Mouse (Mus musculus) kidney, embryonic 15.5 days (tissue): Measurements from ENCODE around the gene Inpp5d. TPM values are rescaled to one million over a fixed set of nuclear protein-coding genes. Genes with fewer than 3 reads are reported as not detected.

Experiments
- ATAC-seq: fragments of 200-750 bp; cut with Nextera tagmentation; replicated peaks from 2 replicates; pipeline ENCODE4 v1.8.0; 2017; ENCODE audit warnings: moderate TSS enrichment; ENCODE audit not compliant: low FRiP score
- H3K27ac ChIP-seq: fragments of 300-500 bp; sonication (generic); 2 replicates; pipeline ENCODE4 v1.5.1; 2015; ENCODE audit warnings: mild to moderate bottlenecking, inconsistent platforms
- H3K27me3 ChIP-seq: fragments of 300-500 bp; sonication (generic); 2 replicates; pipeline ENCODE4 v1.6.1; 2015; ENCODE audit warnings: inconsistent platforms
- H3K36me3 ChIP-seq: fragments of 300-500 bp; sonication (generic); 2 replicates; pipeline ENCODE4 v1.6.1; 2015; ENCODE audit warnings: inconsistent platforms
- H3K4me1 ChIP-seq: fragments of 300-500 bp; sonication (generic); 2 replicates; pipeline ENCODE4 v1.6.1; 2015; ENCODE audit warnings: inconsistent platforms
- H3K4me2 ChIP-seq: fragments of 300-500 bp; sonication (generic); 2 replicates; pipeline ENCODE4 v1.6.1; 2015; ENCODE audit warnings: moderate library complexity, mild to moderate bottlenecking, inconsistent platforms
- H3K4me3 ChIP-seq: fragments of 300-500 bp; sonication (generic); replicated peaks from 2 replicates; pipeline ENCODE4 v1.5.1; 2015; ENCODE audit warnings: mild to moderate bottlenecking, inconsistent platforms
- H3K9ac ChIP-seq: fragments of 300-500 bp; sonication (generic); 2 replicates; pipeline ENCODE4 v1.6.1; 2015; ENCODE audit warnings: mild to moderate bottlenecking, inconsistent platforms
- H3K9me3 ChIP-seq: fragments of 300-500 bp; sonication (generic); replicated peaks from 2 replicates; pipeline ENCODE4 v1.6.1; 2016; ENCODE audit warnings: inconsistent platforms
- WGBS: fragments of 180-500 bp; shearing (Covaris S2); methylation state at CpG from one replicate; pipeline ENCODE4 v1.1.7; 2015; ENCODE audit warnings: mixed read lengths; 5-methylcytosine and 5-hydroxymethylcytosine counted together
- polyA plus RNA-seq: library from polyadenylated mRNA; unstranded; fragments of >200 nt; fragmentation: Nextera tagmentation; extraction: Ambion mirVana; gene quantifications from 2 replicates; pipeline ENCODE4 v1.2.1, GENCODE M21; 2015

The Inpp5d gene
- polyA plus RNA-seq, 1 experiment from 2014 or later = 10.2 TPM

DNA sequence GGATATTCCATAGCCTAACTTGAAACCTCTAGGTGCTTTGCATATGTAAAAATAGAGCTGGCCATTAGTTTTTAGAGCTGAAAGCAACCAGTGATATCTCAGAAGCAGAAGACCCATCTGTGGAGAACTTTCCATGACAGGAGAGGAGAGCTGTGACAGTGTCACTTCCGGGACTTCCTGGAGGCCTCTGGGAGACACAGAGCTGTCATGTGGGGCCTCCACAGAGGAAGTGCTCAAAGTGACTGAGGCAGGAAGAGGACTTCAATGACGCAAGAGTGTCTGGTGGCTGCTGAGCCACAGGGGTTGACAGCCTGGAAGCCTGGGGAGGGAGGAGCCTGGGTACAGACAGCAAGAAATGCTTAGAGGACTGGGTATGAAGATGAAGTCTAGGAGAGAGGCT, 6.2 kb downstream of the Inpp5d start:
- Histone ChIP-seq H3K27me3 (no peaks in the 10 kb centered on the region), H3K27ac (no peak overlapping the region), H3K4me3 (no peak overlapping the region), H3K4me2 (no peak overlapping the region), H3K36me3 (no peaks in the 10 kb centered on the region), H3K9ac (no peak overlapping the region), H3K4me1 (peaks cover 5% of the 10 kb centered on the region; the same call in 1 of the 2 replicates), H3K9me3 (no peaks in the 10 kb centered on the region)
- 41% methylated on average over 2 of the region's 2 CpGs for WGBS
- ATAC-seq = 0 out of 2 replicates have a peak, but pooled peaks have one; percentile 25

- 55% methylated on average over 2 of the region's 2 CpGs for WGBS
- H3K9me3 ChIP-seq = no peaks in the 10 kb centered on the region
- no peak for ATAC-seq
- no peak overlapping the region for H3K4me3 ChIP-seq
- no peaks in the 10 kb centered on the region for H3K36me3 ChIP-seq
- H3K4me2 ChIP-seq = no peak overlapping the region
- H3K9ac ChIP-seq = no peak overlapping the region
- no peaks in the 10 kb centered on the region for H3K27me3 ChIP-seq
- no peaks in the 10 kb centered on the region for H3K4me1 ChIP-seq
- H3K27ac ChIP-seq = no peak overlapping the region
Measured at GRCm38 (mm10) chr1:87628085-87628484, 8.0 kb downstream of the Inpp5d start.

DNA sequence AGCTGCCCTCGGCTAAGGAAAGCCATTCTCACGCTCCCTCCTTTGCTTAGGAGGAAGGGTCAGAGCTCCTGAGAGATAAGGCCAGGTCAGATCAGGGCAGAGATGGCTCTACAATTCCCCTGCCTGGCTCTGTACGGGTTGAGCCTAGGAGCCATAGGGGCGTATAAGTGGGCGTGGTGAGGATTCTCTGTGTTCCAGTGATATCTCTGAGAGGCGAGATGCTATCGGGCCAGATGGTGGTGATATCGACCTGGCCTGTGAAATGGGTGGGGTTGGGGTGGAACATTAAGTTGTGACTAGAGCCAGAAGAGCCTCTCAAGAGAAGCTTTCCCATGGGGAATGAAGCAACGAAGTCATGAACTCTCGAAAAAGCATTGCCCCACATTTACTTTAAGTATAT, 11.5 kb downstream of the Inpp5d start:
- Histone ChIP-seq H3K4me2 (no peak overlapping the region), H3K36me3 (no peaks in the 10 kb centered on the region), H3K4me3 (no peak overlapping the region), H3K4me1 (no peaks in the 10 kb centered on the region), H3K9ac (no peak overlapping the region), H3K27ac (no peak overlapping the region), H3K27me3 (no peaks in the 10 kb centered on the region), H3K9me3 (no peaks in the 10 kb centered on the region)
- no peak for ATAC-seq
- WGBS = 75% methylated on average over 10 of the region's 10 CpGs

- H3K4me3 ChIP-seq = no peak overlapping the region
- 80% methylated on average over 6 of the region's 6 CpGs for WGBS
- H3K9me3 ChIP-seq = no peaks in the 10 kb centered on the region
- no peak overlapping the region for H3K9ac ChIP-seq
- peaks cover under 1% of the 10 kb centered on the region; the same call in 1 of the 2 replicates for H3K4me1 ChIP-seq
- H3K27ac ChIP-seq = no peak overlapping the region
- ATAC-seq = no peak
- H3K36me3 ChIP-seq = no peaks in the 10 kb centered on the region
- H3K4me2 ChIP-seq = no peak overlapping the region
- no peaks in the 10 kb centered on the region for H3K27me3 ChIP-seq
Measured at GRCm38 (mm10) chr1:87632163-87632562, 12.1 kb downstream of the Inpp5d start.

- Histone ChIP-seq H3K9me3 (no peaks in the 10 kb centered on the region), H3K4me2 (no peak overlapping the region), H3K4me3 (no peak overlapping the region), H3K4me1 (peaks cover 11% of the 10 kb centered on the region; the same call in 1 of the 2 replicates), H3K9ac (no peak overlapping the region), H3K36me3 (no peaks in the 10 kb centered on the region), H3K27ac (no peak overlapping the region), H3K27me3 (no peaks in the 10 kb centered on the region)
- WGBS = 90% methylated on average over 12 of the region's 12 CpGs
- ATAC-seq = no peak
Measured at GRCm38 (mm10) chr1:87636716-87637117, 16.6 kb downstream of the Inpp5d start.

GRCm38 (mm10) chr1:87637121-87637877, 17.2 kb downstream of the Inpp5d start:
- Histone ChIP-seq H3K9me3 (no peaks in the 10 kb centered on the region), H3K36me3 (no peaks in the 10 kb centered on the region), H3K4me3 (no peak overlapping the region), H3K9ac (no peak overlapping the region), H3K4me1 (peaks cover 11% of the 10 kb centered on the region; the same call in 1 of the 2 replicates), H3K27ac (no peak overlapping the region), H3K4me2 (no peak overlapping the region), H3K27me3 (no peaks in the 10 kb centered on the region)
- 79% methylated on average over 4 of the region's 4 CpGs for WGBS
- ATAC-seq = peak; percentile 95

- Histone ChIP-seq H3K9me3 (no peaks in the 10 kb centered on the region), H3K4me2 (no peak overlapping the region), H3K4me3 (no peak overlapping the region), H3K27ac (no peak overlapping the region), H3K36me3 (no peaks in the 10 kb centered on the region), H3K9ac (no peak overlapping the region), H3K27me3 (no peaks in the 10 kb centered on the region), H3K4me1 (peaks cover 11% of the 10 kb centered on the region; the same call in 1 of the 2 replicates)
- WGBS = 91% methylated on average over 4 of the region's 4 CpGs
- ATAC-seq = 0 out of 2 replicates have a peak, but pooled peaks have one; percentile 57
Measured at GRCm38 (mm10) chr1:87637878-87638600, 17.9 kb downstream of the Inpp5d start.

DNA sequence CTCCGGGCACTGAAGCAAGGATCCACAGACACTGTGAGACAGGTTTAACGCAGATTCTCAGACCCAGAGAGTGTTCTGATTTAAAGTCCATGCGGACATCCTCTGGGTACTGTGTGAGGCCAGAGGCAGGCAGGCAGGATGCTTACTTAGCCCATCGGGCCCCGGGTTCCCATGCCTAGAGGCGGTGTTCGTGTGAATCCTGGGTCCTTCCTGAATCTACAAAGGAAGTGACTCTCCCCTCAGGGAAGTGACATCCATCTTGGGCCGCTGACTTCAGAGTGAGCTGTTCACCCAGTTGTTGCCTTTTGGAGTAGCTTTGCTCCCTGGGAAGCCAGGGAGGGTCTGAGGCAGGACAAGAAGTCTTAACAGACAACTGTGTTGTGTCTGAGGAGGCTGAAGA, 19.6 kb downstream of the Inpp5d start:
- 82% methylated on average over 8 of the region's 8 CpGs for WGBS
- no peaks in the 10 kb centered on the region for H3K9me3 ChIP-seq
- peak overlapping the region; percentile 81 for H3K27ac ChIP-seq
- H3K9ac ChIP-seq = no peak overlapping the region
- no peak overlapping the region for H3K4me3 ChIP-seq
- H3K4me1 ChIP-seq = peaks cover 11% of the 10 kb centered on the region; the same call in 1 of the 2 replicates
- no peaks in the 10 kb centered on the region for H3K36me3 ChIP-seq
- no peaks in the 10 kb centered on the region for H3K27me3 ChIP-seq
- no peak overlapping the region for H3K4me2 ChIP-seq
- no peak for ATAC-seq

GRCm38 (mm10) chr1:87640165-87640661, 20.1 kb downstream of the Inpp5d start:
- no peak overlapping the region for H3K4me3 ChIP-seq
- no peaks in the 10 kb centered on the region for H3K27me3 ChIP-seq
- peak overlapping the region; percentile 81 for H3K27ac ChIP-seq
- WGBS = 50% methylated on average over 17 of the region's 17 CpGs
- no peak overlapping the region; the same call in 1 of the 2 replicates for H3K4me2 ChIP-seq
- H3K4me1 ChIP-seq = peaks cover 11% of the 10 kb centered on the region; the same call in 1 of the 2 replicates
- ATAC-seq = no peak
- H3K9ac ChIP-seq = no peak overlapping the region
- no peaks in the 10 kb centered on the region for H3K9me3 ChIP-seq
- no peaks in the 10 kb centered on the region for H3K36me3 ChIP-seq

- Histone ChIP-seq H3K4me1 (0 out of 2 replicates have a peak, but pooled peaks cover 5% of the 10 kb centered on the region), H3K4me2 (no peak overlapping the region), H3K9me3 (no peaks in the 10 kb centered on the region), H3K9ac (no peak overlapping the region), H3K36me3 (no peaks in the 10 kb centered on the region), H3K4me3 (no peak overlapping the region), H3K27me3 (no peaks in the 10 kb centered on the region), H3K27ac (no peak overlapping the region)
- ATAC-seq = no peak
- 79% methylated on average over 7 of the region's 7 CpGs for WGBS
Measured at GRCm38 (mm10) chr1:87643016-87643415, 22.9 kb downstream of the Inpp5d start.

DNA sequence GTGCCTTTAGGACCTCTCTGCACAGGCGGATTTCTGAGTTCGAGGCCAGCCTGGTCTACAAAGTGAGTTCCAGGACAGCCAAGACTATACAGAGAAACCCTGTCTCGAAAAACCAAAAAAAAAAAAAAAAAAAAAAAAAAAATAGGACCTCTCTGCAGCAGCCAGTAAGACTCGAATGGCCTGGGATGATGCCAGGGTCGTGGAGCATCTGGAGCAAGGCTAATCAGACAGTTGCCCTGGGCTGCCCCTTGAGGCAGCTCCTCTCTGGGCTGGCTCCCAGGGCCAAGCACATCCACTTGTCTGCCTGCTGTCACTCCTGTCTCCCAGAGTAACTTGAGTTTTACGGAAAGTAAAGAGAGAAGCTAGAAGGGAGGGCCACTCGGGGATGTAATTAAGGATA, 24.9 kb downstream of the Inpp5d start:
- ATAC-seq = no peak
- no peaks in the 10 kb centered on the region for H3K9me3 ChIP-seq
- no peaks in the 10 kb centered on the region for H3K36me3 ChIP-seq
- 0 out of 2 replicates have a peak, but pooled peaks cover 8% of the 10 kb centered on the region for H3K4me1 ChIP-seq
- H3K27me3 ChIP-seq = no peaks in the 10 kb centered on the region
- H3K4me2 ChIP-seq = no peak overlapping the region
- no peak overlapping the region for H3K9ac ChIP-seq
- 68% methylated on average over 7 of the region's 7 CpGs for WGBS
- H3K27ac ChIP-seq = no peak overlapping the region; the same call in 1 of the 2 replicates
- H3K4me3 ChIP-seq = no peak overlapping the region

DNA sequence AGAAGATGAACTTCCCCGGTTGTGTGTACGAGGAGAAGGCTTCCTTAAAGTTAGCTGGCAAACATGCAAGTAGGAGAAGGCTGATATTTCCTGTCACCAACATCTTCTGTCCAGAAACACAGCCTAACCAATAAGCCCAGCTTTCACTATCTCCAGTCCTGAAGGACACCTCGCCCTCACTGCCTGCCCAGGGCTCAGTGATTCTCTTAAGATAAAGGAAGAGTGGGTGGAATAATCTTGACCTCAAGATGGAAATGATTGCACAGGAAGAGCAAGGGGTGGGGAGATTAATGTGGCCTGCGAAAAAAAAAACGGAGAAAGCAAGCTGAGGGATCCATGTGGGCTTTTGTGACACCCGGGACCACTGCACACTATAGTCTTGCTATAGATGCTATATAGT, 25.6 kb downstream of the Inpp5d start:
- Histone ChIP-seq H3K27me3 (no peaks in the 10 kb centered on the region), H3K9ac (no peak overlapping the region), H3K4me2 (no peak overlapping the region), H3K27ac (no peak overlapping the region; the same call in 1 of the 2 replicates), H3K4me3 (no peak overlapping the region), H3K9me3 (no peaks in the 10 kb centered on the region), H3K4me1 (0 out of 2 replicates have a peak, but pooled peaks cover 3% of the 10 kb centered on the region), H3K36me3 (no peaks in the 10 kb centered on the region)
- 70% methylated on average over 6 of the region's 6 CpGs for WGBS
- no peak for ATAC-seq
